Mouse (Mus musculus): Measurements from ENCODE around the gene Sept12. TPM values are rescaled to one million over a fixed set of nuclear protein-coding genes. Genes with fewer than 3 reads are reported as not detected.

Sept12 gene
- polyA plus RNA-seq, 1 experiment from 2014 or later = not detected

- no peaks in the 10 kb centered on the region for H3K9me3 ChIP-seq (ENCODE audit: control insufficient read depth, low read length)
- peaks cover 13% of the 10 kb centered on the region for H3K36me3 ChIP-seq (ENCODE audit: control insufficient read depth, insufficient read depth, low read length)
- WGBS = 55% methylated on average over 13 of the region's 13 CpGs
- no peak for ATAC-seq (ENCODE audit: low FRiP score)
- H3K27ac ChIP-seq (ENCODE audit: low read depth, low read length) = no peak overlapping the region
- H3K9ac ChIP-seq (ENCODE audit: low read length) = peak overlapping the region; percentile 74
- DNase-seq (ENCODE audit: low spot score, missing footprints) = no peak
- H3K4me1 ChIP-seq (ENCODE audit: control insufficient read depth, insufficient read depth, low read length) = peaks cover 9% of the 10 kb centered on the region
- H3K4me2 ChIP-seq = peak overlapping the region; percentile 91
- H3K27me3 ChIP-seq (ENCODE audit: control insufficient read depth, insufficient read depth, low read length) = no peaks in the 10 kb centered on the region
- peak overlapping the region; percentile 68 for H3K4me3 ChIP-seq (ENCODE audit: low read depth, low read length)
These were observed 14.7 kb upstream of the Sept12 start for GRCm38 (mm10) chr16:5012036-5013005.

GRCm38 (mm10) chr16:5011285-5011684 lies 13.6 kb upstream of the Sept12 start:
- ATAC-seq (ENCODE audit: low FRiP score) (no peak), DNase-seq (ENCODE audit: low spot score, missing footprints) (no peak)
- H3K27ac ChIP-seq (ENCODE audit: low read depth, low read length) = no peak overlapping the region
- no peaks in the 10 kb centered on the region for H3K27me3 ChIP-seq (ENCODE audit: control insufficient read depth, insufficient read depth, low read length)
- WGBS = 86% methylated on average over 7 of the region's 7 CpGs
- H3K4me2 ChIP-seq = no peak overlapping the region
- no peak overlapping the region for H3K9ac ChIP-seq (ENCODE audit: low read length)
- H3K4me3 ChIP-seq (ENCODE audit: low read depth, low read length) = no peak overlapping the region
- H3K9me3 ChIP-seq (ENCODE audit: control insufficient read depth, low read length) = no peaks in the 10 kb centered on the region
- peaks cover 9% of the 10 kb centered on the region for H3K4me1 ChIP-seq (ENCODE audit: control insufficient read depth, insufficient read depth, low read length)
- peaks cover 13% of the 10 kb centered on the region for H3K36me3 ChIP-seq (ENCODE audit: control insufficient read depth, insufficient read depth, low read length)

GRCm38 (mm10) chr16:5010371-5010935 lies 12.8 kb upstream of the Sept12 start:
- DNase-seq (ENCODE audit: low spot score, missing footprints) (no peak), ATAC-seq (ENCODE audit: low FRiP score) (no peak)
- Histone ChIP-seq H3K9me3 (ENCODE audit: control insufficient read depth, low read length) (no peaks in the 10 kb centered on the region), H3K4me3 (ENCODE audit: low read depth, low read length) (no peak overlapping the region), H3K9ac (ENCODE audit: low read length) (no peak overlapping the region), H3K4me1 (ENCODE audit: control insufficient read depth, insufficient read depth, low read length) (peaks cover 9% of the 10 kb centered on the region), H3K4me2 (no peak overlapping the region), H3K27me3 (ENCODE audit: control insufficient read depth, insufficient read depth, low read length) (no peaks in the 10 kb centered on the region), H3K27ac (ENCODE audit: low read depth, low read length) (no peak overlapping the region), H3K36me3 (ENCODE audit: control insufficient read depth, insufficient read depth, low read length) (peaks cover 7% of the 10 kb centered on the region)
- 87% methylated on average over 10 of the region's 10 CpGs for WGBS

- Histone ChIP-seq H3K4me1 (ENCODE audit: control insufficient read depth, insufficient read depth, low read length) (peaks cover 9% of the 10 kb centered on the region), H3K27ac (ENCODE audit: low read depth, low read length) (no peak overlapping the region), H3K4me2 (no peak overlapping the region), H3K36me3 (ENCODE audit: control insufficient read depth, insufficient read depth, low read length) (no peaks in the 10 kb centered on the region), H3K27me3 (ENCODE audit: control insufficient read depth, insufficient read depth, low read length) (no peaks in the 10 kb centered on the region), H3K4me3 (ENCODE audit: low read depth, low read length) (no peak overlapping the region), H3K9ac (ENCODE audit: low read length) (no peak overlapping the region), H3K9me3 (ENCODE audit: control insufficient read depth, low read length) (no peaks in the 10 kb centered on the region)
- ATAC-seq (ENCODE audit: low FRiP score) = no peak
- WGBS = 85% methylated on average over 12 of the region's 12 CpGs
- DNase-seq (ENCODE audit: low spot score, missing footprints) = no peak
These were observed 10.4 kb upstream of the Sept12 start for GRCm38 (mm10) chr16:5008076-5008475.

- Histone ChIP-seq H3K27ac (ENCODE audit: low read depth, low read length) (no peak overlapping the region), H3K4me3 (ENCODE audit: low read depth, low read length) (no peak overlapping the region), H3K4me1 (ENCODE audit: control insufficient read depth, insufficient read depth, low read length) (peaks cover 5% of the 10 kb centered on the region), H3K27me3 (ENCODE audit: control insufficient read depth, insufficient read depth, low read length) (no peaks in the 10 kb centered on the region), H3K9ac (ENCODE audit: low read length) (no peak overlapping the region), H3K9me3 (ENCODE audit: control insufficient read depth, low read length) (no peaks in the 10 kb centered on the region), H3K4me2 (no peak overlapping the region), H3K36me3 (ENCODE audit: control insufficient read depth, insufficient read depth, low read length) (no peaks in the 10 kb centered on the region)
- WGBS = 44% methylated on average over 6 of the region's 6 CpGs
- ATAC-seq (ENCODE audit: low FRiP score) = no peak
- DNase-seq (ENCODE audit: low spot score, missing footprints) = no peak
These were observed 9.8 kb upstream of the Sept12 start for GRCm38 (mm10) chr16:5007492-5007891.

- DNase-seq (ENCODE audit: low spot score, missing footprints) = no peak
- no peak for ATAC-seq (ENCODE audit: low FRiP score)
- Histone ChIP-seq H3K27ac (ENCODE audit: low read depth, low read length) (no peak within 1 kb of the TSS), H3K36me3 (ENCODE audit: control insufficient read depth, insufficient read depth, low read length) (no peaks in the 10 kb centered on the region), H3K4me1 (ENCODE audit: control insufficient read depth, insufficient read depth, low read length) (peaks cover under 1% of the 10 kb centered on the region; the same call in 1 of the 2 replicates), H3K4me3 (ENCODE audit: low read depth, low read length) (no peak within 1 kb of the TSS), H3K4me2 (no peak within 1 kb of the TSS), H3K9ac (ENCODE audit: low read length) (no peak within 1 kb of the TSS), H3K27me3 (ENCODE audit: control insufficient read depth, insufficient read depth, low read length) (no peaks in the 10 kb centered on the region), H3K9me3 (ENCODE audit: control insufficient read depth, low read length) (no peaks in the 10 kb centered on the region)
- 60% methylated on average over 5 of the region's 5 CpGs for WGBS
These were observed 9.4 kb upstream of the Sept12 start, which contains the start of gene Smim22 for GRCm38 (mm10) chr16:5007067-5007466. TSS of gene Smim22 (plus strand) at chr16:5007288.

- 71% methylated on average over 3 of the region's 3 CpGs for WGBS
- DNase-seq (ENCODE audit: low spot score, missing footprints) (no peak), ATAC-seq (ENCODE audit: low FRiP score) (no peak)
- H3K27ac ChIP-seq (ENCODE audit: low read depth, low read length) = no peak overlapping the region
- no peaks in the 10 kb centered on the region for H3K4me1 ChIP-seq (ENCODE audit: control insufficient read depth, insufficient read depth, low read length)
- H3K4me2 ChIP-seq = no peak overlapping the region
- H3K36me3 ChIP-seq (ENCODE audit: control insufficient read depth, insufficient read depth, low read length) = no peaks in the 10 kb centered on the region
- H3K9me3 ChIP-seq (ENCODE audit: control insufficient read depth, low read length) = no peaks in the 10 kb centered on the region
- no peak overlapping the region for H3K9ac ChIP-seq (ENCODE audit: low read length)
- no peak overlapping the region for H3K4me3 ChIP-seq (ENCODE audit: low read depth, low read length)
- no peaks in the 10 kb centered on the region for H3K27me3 ChIP-seq (ENCODE audit: control insufficient read depth, insufficient read depth, low read length)
These were observed 3.0 kb upstream of the Sept12 start for GRCm38 (mm10) chr16:5000611-5001010.

GRCm38 (mm10) chr16:4998984-4999383 lies 1.3 kb upstream of the Sept12 start:
- Histone ChIP-seq H3K4me3 (ENCODE audit: low read depth, low read length) (no peak overlapping the region), H3K9me3 (ENCODE audit: control insufficient read depth, low read length) (no peaks in the 10 kb centered on the region), H3K9ac (ENCODE audit: low read length) (no peak overlapping the region), H3K4me2 (no peak overlapping the region), H3K27me3 (ENCODE audit: control insufficient read depth, insufficient read depth, low read length) (no peaks in the 10 kb centered on the region), H3K27ac (ENCODE audit: low read depth, low read length) (no peak overlapping the region), H3K4me1 (ENCODE audit: control insufficient read depth, insufficient read depth, low read length) (no peaks in the 10 kb centered on the region), H3K36me3 (ENCODE audit: control insufficient read depth, insufficient read depth, low read length) (no peaks in the 10 kb centered on the region)
- DNase-seq (ENCODE audit: low spot score, missing footprints) = no peak
- ATAC-seq (ENCODE audit: low FRiP score) = no peak
- 78% methylated on average over 1 of the region's 1 CpGs for WGBS

GRCm38 (mm10) chr16:4993276-4993675 lies 4.4 kb downstream of the Sept12 start:
- 91% methylated on average over 4 of the region's 4 CpGs for WGBS
- Histone ChIP-seq H3K36me3 (ENCODE audit: control insufficient read depth, insufficient read depth, low read length) (no peaks in the 10 kb centered on the region), H3K4me1 (ENCODE audit: control insufficient read depth, insufficient read depth, low read length) (no peaks in the 10 kb centered on the region), H3K27me3 (ENCODE audit: control insufficient read depth, insufficient read depth, low read length) (no peaks in the 10 kb centered on the region), H3K9ac (ENCODE audit: low read length) (no peak overlapping the region), H3K27ac (ENCODE audit: low read depth, low read length) (no peak overlapping the region), H3K9me3 (ENCODE audit: control insufficient read depth, low read length) (no peaks in the 10 kb centered on the region), H3K4me3 (ENCODE audit: low read depth, low read length) (no peak overlapping the region), H3K4me2 (no peak overlapping the region)
- DNase-seq (ENCODE audit: low spot score, missing footprints) = no peak
- no peak for ATAC-seq (ENCODE audit: low FRiP score)
